Mouse (Mus musculus) left cerebral cortex, adult 18-20 months (tissue): ENCODE measurements around the gene AU021092. TPM values are rescaled to one million over a fixed set of nuclear protein-coding genes. Genes with fewer than 3 reads are reported as not detected.

Experiments used
- DNase-seq, 2 experiments: peaks; one replicate each; pipeline ENCODE4 v3.0.0; 2021 to 2022; ENCODE audit warnings: low spot score in 2 of 2, mixed read lengths in 1 of 2
- total RNA-seq, 2 experiments: library from RNA; stranded (reverse); gene quantifications; 2 replicates each; pipeline ENCODE4 v1.2.3; 2021

Gene AU021092
- total RNA-seq, 2 experiments from 2014 or later: 4.5 TPM

GRCm38 (mm10) chr16:5216686-5217085 lies 5.4 kb downstream of the AU021092 start:
- DNase-seq: no peak

DNA sequence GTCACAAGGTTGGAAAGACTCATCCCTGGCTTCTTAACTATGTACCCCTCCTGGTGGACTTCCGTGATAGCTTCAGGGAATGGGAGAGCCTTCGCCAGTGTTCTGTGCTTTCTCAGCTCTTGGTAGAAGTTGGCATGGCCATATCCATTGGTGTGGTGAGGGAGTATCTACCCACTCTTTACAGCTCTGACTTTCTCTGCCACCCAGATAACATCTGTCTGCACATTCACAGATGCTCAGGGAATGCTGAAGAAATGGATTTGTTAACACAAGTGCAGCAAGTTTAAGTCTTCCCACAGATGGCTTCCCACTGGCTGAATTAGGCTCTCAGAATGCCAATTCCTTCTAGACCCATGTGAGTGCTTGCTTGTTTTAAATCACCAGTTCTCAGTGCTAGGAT lies 8.0 kb downstream of the AU021092 start:
- no peak for DNase-seq

GRCm38 (mm10) chr16:5212150-5212549 lies 9.9 kb downstream of the AU021092 start:
- DNase-seq: no peak

GRCm38 (mm10) chr16:5210365-5210764 lies 11.7 kb downstream of the AU021092 start:
- DNase-seq: no peak

GRCm38 (mm10) chr16:5206051-5206450 lies 16.0 kb downstream of the AU021092 start:
- DNase-seq: no peak

- DNase-seq: no peak
Measured at GRCm38 (mm10) chr16:5205431-5205970, 16.6 kb downstream of the AU021092 start.

DNA sequence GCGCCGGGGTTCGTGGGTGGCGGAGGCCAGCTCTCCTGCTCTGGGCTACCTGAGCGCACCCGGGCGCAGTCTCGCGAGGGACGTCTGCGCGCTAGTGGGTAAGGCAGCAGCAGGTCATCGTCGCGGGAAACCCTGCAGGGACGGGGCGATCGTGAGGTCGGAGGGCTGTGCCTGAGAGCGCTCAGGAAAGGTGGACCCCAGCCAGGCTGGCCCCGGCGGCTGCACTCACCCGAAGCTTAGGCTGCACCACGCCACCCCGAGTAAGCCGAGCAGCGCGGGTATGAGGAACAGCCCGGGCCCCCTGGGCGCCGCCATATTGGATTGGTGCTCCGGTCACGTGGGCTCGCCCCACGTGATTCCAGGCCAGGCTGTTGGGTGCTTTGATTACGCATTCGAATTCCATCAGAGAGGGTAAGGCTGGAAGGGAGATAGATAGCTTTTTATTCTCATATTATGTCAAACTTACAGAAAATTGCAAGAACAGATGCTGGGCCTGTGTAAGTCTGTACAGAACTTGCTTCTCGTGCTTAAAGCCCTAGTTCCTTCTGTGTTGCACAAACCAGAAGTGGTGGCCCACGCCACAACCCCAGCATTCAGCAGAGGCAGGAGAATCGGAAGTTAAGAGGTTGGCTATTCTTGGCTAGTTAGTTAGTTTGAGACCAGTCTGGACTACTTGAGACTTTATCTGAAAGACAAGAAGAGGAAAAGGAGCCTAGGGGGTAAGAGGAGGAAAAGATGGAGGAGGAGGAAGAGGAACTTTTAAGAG lies 18.2 kb downstream of the AU021092 start, which contains the start of gene Nagpa:
Gene Nagpa, minus strand, starts transcription at position 345 of the 766 bp plus-strand sequence.
- DNase-seq: peak; percentile 73 to 82

DNA sequence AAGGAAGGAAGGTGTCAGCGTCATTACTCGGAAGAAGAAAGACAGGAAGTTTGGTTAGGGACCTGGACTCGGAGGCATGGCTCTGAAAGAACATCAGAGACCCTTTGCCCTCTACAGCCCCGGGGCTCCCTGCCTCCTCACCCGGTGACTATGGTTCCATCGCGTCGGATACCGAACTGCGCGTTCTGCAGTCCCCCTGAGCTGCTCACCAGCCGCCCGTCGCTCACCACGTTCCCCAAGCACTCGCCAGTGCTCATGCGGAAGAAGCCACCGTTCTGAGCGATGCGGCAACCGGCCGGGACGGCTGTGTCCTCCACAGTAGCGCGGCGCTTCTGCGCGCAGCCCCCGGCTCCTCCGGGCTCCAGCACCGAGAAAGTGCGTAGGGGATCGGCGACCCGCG lies 18.9 kb downstream of the AU021092 start:
- peak in 1 of 2 experiments; percentile 42 for DNase-seq

DNA sequence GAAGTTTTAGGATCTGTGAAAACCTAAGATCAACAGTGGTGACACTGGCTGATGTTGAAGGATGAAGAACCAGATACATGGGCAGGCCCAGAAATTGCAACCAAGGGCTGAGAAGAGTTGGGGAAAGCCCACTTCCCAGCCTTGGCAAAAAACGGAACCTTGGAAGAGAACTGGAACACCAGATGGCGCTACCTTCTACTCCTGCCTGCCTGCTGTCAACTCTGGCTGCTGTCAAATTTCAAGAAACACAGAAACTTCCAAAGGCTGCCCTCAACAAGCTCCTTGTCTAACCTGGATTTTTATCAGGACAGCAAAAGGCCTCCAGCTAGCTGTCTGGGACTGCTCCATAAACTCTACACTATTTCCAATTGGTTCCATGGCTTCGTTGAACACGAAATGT lies 19.4 kb downstream of the AU021092 start:
- DNase-seq: peak; percentile 55 to 63

GRCm38 (mm10) chr16:5195080-5195479 lies 27.0 kb downstream of the AU021092 start:
- peak; percentile 52 to 67 for DNase-seq

- DNase-seq: peak; percentile 53 to 60
Measured at GRCm38 (mm10) chr16:5186234-5186633, 35.9 kb downstream of the AU021092 start.

DNA sequence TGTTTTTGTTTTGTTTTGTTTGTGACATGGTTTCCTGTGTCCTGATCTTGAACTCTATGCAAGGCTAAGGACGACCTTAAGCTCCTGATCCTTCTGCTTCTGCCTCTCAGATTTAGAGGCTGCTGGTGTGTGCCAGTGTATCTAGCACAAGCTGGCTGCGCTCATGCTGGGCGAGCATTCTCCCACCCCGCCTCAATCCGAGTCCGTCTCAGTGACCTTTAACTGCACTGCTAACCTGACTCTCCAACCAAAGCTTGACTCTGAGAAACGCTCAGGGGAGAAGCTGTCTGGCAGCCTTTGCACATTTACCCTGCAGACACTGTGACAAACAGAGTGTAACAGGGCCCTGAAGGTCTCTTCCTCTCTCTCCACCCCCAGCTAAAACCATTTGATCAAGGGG lies 36.4 kb downstream of the AU021092 start:
- no peak for DNase-seq

- no peak for DNase-seq
Measured at GRCm38 (mm10) chr16:5184956-5185355, 37.1 kb downstream of the AU021092 start.

DNA sequence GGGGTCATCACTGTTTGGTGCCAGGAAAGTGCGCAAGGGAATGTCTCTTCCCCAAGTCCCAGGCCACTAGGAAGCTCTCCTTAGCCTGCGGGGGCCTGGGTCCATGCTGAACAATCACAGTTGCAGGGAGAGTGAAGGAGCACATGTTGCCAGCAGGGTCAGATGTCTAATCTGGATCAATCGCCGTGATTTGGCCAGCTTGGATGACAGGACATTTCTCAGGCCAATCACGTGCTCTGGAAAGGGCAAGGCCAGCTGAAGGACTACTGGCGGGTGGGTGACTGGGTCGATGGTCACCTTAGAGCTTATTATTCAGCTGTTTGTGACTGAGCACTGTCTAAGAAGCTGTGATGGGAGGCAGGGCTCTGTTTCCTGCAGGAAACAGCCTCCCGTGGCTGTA lies 38.0 kb downstream of the AU021092 start:
- no peak for DNase-seq

DNA sequence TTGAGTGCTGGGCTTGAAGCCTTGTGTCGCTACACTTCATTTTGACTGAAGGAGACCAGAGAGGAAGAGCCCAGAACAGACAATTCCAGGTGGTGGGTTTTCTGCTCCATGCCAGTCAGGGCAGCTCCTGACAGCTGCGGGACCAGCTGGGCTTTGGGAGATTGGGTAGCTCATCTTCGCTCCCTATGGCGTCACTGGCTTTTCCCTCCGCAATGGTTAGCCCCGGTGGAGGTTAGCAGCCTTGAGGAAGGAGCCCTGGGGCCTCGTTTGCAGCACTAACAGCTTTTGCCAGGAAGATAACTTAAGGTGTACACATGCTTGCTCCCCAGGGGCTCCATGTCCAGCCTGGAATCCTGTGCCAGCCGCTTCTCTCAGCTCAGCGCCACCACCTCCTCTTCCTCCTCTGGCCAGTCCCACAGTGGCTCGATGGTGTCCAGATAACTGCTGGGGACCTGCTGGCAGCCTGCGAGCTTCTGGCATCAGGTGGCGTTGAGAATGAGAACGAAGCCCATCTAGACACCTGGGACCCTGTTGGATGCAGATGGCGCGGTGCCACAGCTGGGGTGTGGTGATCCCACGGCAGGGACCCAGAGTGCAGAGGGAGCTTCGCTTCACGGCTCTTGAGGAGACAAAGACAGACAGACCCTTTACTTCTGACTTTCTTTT lies 38.7 kb downstream of the AU021092 start:
- no peak for DNase-seq

- no peak for DNase-seq
Measured at GRCm38 (mm10) chr16:5172636-5173035, 49.5 kb downstream of the AU021092 start.

DNA sequence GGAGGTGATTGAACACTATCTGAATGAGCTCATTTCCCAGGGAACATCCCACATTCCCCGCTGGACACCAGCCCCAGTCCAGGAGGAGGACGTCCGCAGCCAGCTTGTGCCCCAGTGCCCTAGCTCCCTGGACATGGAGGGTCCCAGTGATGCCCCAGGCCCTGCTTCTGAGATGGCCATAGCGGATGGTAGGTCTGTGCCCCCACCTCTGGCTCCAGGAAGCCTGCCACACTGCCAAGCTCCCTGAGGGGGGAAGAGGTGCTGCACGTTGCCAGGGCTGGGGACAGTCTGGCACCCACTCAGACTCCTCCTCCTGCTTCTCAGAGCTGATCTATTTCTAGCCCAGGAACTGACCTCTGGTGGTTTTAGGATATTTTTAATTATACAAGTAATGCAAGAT lies 53.3 kb downstream of the AU021092 start:
- DNase-seq: no peak

DNA sequence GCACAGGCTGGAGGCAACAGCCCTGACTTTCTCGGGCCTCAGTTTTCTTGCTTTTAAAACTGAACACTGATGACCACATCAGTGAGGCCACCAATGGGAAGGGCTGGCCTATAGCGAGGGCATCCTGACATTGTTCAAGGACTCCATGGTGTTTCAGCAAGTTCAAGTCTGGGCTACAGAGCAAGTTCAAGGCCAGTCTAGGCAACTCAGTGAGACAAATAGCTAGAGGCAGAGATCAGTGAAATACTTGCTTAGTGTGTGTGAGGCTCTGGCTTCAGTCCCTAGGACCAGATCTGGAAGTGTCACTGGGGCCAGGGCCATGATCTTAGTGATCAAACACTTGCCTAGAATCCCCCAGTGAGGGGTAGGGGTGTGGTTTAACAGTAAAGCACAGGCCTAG lies 54.1 kb downstream of the AU021092 start:
- no peak for DNase-seq

- DNase-seq: no peak
Measured at GRCm38 (mm10) chr16:5164327-5164726, 57.8 kb downstream of the AU021092 start.
